Mouse (Mus musculus): ENCODE measurements around the gene Adprm.
"Not testable (repeated sequence)": the region's sequence is repeated elsewhere in the genome, so short reads cannot be mapped to it uniquely, and the experiment has no call there.

The Adprm gene

GRCm38 (mm10) chr11:67075036-67075435 is 22.6 kb upstream of the Adprm start:
- no peak for DNase-seq

DNA sequence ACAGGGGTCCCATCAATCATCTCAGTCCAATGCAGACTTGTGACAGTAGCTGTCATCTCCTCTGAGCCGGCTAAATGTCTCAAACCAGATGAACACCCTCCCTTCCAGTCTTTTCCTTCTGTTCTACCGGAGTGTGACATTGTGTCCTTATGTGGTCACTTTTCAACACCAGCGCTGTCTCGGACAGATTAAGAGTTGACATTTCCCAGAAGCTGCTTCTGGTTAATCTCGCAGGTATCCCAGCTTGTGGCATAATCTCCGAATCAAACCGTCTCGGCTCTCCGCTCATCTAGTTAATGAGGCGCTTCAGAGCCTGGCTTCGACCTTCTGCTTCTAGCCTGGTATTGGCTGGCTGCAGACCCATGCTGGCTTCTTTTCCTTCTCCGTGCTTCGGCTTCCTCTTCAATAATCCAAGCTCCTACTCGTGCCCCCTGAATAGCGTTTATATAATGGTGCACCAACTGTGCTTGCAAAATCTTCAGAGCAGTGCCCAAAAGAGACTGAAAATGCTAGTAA is 20.3 kb upstream of the Adprm start:
- DNase-seq = no peak

DNA sequence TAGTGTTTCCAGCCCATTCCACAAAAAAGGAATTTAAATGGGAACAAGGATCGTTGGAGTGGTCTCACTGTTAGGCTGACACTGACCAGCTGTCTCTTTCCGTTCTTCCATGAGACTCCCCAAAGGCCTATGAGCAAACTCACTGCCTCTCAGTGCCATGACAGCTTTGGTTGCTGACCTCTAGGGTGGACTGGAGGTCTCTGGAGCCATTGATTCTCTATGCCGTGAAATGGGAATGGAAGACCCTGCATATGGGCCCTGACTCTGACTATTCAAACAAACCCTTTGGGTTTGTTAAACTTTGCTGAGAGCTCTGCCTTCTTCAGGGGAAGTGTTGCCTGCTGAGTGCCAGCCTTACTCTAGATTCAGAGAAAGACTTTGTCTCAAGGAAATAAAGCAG is 15.3 kb upstream of the Adprm start:
- DNase-seq = no peak

DNA sequence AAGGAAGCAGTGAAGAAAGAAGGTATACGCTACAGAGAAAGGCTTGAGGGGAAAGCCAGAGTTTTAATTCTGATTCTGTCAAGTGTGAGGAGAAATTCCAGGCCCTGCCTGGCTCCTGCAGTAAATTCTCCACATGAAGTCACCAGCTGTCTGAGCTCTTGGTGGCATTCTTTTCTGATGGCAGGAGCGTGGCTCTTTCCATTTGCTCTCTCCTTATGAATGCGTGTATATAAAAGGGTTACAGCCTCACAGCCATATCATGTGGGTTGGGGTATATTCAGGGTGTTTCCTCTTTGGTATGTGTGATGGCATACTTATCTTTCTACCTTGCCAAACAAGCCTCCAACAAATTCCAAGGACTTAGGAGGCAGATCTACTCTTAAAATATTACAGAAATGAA is 10.3 kb upstream of the Adprm start:
- DNase-seq = no peak

DNA sequence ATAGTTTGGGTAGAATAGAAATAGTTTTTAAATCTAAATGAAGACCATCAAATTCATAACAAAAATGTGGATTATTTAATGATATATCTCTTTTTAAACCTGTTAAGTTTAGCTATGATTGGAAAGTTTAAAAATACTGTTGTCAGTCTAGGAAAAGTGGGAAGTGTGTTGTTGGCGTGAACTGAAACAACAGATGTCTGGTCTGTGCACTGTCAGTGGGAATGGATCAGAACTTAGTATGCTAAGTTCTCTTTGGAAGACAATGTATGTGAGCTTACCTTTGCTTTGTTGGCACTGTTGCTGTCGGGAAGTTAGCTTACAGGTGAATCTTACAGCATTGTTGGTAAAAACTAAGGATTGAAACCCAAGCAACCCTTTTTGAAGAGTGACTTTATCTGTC is 8.9 kb upstream of the Adprm start:
- DNase-seq = no peak

- DNase-seq = no peak
Measured at GRCm38 (mm10) chr11:67054754-67055365, 2.5 kb upstream of the Adprm start.

- peak; percentile 45 to 48 for DNase-seq
Measured at GRCm38 (mm10) chr11:67051676-67052320, 596 bp downstream of the Adprm start.

DNA sequence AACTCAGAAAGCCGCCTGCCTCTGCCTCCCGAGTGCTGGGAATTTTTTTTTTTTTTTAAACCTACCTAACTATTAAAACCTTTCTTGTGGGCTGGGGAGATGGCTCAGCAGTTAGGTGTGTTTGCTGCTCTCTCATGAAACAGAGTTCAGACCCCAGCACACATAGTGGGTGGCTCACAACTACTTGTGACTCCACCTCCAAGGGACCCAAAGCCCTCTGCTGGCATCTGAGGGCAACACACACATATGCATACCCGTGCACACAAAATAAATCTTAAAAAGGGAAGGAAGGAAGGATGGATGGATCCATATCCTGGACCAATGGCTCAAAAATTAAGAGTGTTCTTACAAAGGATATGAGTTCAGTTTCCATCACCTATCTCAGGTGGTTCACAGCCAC is 3.1 kb downstream of the Adprm start:
- DNase-seq = no peak

GRCm38 (mm10) chr11:67048496-67048895 is 3.9 kb downstream of the Adprm start:
- no peak for DNase-seq

DNA sequence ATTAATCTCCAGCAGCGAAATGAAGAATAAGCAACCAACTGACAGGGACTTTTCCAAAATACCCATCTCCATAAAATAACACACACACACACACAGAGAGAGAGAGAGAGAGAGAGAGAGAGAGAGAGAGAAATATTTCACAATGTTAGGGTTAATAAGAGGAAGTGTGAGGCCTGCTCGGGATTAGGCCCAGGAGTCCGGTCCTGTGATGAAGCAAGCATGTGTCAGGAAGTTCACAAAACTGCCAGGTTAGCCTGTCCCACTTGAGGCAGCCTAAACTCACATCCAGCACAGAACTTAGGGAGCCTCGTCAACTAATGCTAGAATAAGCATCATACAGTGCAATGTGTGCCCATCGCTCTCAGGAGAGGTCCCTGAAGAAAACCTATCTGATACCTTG is 5.2 kb downstream of the Adprm start:
- DNase-seq = no peak

GRCm38 (mm10) chr11:67044959-67045358 is 7.4 kb downstream of the Adprm start:
- DNase-seq = peak in 1 of 2 experiments; percentile 12

- peak in 1 of 2 experiments; percentile 15 for DNase-seq
Measured at GRCm38 (mm10) chr11:67043007-67043406, 9.4 kb downstream of the Adprm start.

GRCm38 (mm10) chr11:67040483-67040882 is 11.9 kb downstream of the Adprm start:
- DNase-seq = no peak

GRCm38 (mm10) chr11:67039799-67040198 is 12.6 kb downstream of the Adprm start:
- DNase-seq = peak in 1 of 2 experiments; percentile 33

GRCm38 (mm10) chr11:67036892-67037291 is 15.5 kb downstream of the Adprm start:
- DNase-seq = no peak

DNA sequence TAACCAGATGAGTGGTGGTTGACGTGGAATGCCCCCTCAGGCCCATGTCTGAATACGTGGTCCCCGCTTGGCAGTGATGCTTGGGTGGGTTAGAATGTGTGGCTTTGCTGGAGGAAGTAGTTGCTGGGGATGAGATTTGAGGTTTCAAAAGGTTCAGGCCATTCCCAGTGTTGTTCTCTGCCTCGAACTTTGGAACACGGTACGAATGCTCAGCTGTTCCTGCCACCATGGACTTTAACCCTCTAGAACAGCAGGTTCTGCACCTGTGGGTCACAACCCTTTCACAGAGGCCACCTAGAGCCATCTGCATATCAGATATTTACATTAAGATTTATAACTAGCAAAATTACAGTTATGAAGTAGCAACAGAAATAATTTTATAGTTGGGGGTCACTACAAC is 16.2 kb downstream of the Adprm start:
- peak; percentile 62 to 63 for DNase-seq

DNA sequence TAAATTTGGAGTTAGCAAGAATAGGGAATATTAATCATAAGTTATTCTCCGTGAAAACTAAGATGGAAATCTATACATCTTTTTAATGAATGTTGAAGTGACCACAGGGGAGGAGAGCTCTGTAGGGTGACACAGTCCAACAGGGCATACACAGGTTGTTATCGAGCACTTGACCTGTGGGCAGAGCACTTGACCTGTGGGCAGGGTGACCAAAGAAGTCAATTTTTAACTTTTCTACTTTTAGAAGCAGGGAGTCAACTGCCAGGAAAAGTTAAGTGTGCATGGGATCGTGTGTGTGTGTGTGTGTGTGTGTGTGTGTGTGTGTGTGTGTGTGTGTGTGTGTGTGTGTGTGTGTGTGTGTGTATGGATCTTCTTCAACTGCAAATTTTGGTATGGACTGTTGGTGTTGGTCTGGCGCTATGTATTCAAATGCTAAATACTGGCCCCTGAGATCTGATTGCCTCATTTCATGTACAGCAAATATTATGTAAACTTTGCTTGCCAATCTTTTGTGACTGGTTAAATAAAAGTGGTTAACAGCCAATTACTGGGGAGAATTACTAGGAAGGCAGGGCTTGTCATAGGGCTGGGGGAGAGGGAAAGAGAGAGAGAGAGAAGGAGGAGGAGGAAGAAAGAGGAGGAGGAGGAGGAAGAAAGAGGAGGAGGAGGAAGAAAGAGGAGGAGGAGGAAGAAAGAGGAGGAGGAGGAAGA is 17.5 kb downstream of the Adprm start:
- peak; percentile 52 to 68 for DNase-seq

GRCm38 (mm10) chr11:67031603-67031915 is 20.8 kb downstream of the Adprm start:
- DNase-seq = no peak

DNA sequence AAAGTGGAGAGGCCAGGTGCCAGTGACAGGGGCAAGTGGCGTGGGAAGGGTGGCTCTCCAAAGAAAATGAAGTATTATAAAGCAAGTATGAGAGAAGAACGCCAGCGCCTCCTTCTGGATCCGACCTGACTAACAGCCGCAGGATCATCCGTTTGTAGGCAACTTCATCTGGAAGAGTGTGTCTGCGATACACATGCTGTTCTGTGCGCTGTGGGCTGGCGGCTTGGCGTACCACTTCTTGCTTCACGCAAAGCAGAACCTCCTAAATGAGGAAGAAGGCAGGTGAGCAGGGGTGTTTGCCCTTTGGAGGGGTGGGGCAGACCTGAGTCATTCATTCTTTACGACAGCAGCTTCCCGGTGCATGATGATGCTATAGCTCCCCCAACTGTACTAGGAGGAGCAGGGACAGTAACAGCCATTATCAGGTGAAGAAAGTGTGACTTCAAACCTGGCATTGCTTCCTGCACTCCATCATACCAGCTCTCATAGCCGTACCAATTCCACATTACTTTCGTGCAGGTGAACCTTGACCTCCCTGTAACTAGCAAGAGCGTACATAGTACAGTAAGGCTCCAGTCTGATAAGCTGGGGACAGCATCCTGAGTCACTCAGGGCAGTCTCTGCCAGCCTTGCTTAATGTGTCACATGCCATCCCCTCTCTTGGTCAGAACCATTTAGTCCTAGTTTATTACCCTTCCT is 21.3 kb downstream of the Adprm start:
- DNase-seq = peak in 1 of 2 experiments; percentile 19

DNA sequence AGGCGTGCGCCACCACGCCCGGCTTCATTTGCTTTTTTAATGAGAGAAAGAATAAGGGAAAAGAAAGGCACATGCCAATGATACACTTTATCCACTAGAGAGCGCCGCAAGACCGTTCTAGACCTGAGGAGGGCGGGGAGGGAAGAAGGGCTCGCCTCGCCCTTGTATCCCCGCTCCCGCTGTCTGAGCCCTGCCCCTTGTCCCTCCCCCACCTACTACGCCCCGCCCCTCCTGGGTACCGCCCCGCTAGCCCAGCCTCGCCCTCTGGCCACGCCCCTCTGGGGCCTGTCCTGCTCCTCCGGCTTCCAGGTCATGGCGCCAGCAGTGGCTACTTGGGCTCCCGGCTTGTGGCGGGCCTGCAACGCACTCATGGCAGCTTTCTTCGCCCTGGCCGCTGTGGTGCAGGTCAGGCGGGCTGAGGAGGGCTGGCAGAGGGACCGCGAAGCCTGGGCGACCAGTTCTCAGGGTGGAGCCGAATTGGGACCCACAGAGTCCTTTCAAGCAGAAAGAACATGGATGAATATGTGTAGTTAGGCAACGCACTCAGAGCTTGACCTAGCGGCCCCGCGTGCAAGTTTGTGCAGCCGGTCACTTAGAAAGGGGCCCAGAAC is 27.4 kb downstream of the Adprm start, which contains the start of gene Tmem220:
Gene Tmem220, plus strand, starts transcription at position 288 of the 611 bp plus-strand sequence.
- peak; percentile 95 to 97 for DNase-seq

GRCm38 (mm10) chr11:67023802-67024340 is 28.5 kb downstream of the Adprm start:
- DNase-seq = no peak

DNA sequence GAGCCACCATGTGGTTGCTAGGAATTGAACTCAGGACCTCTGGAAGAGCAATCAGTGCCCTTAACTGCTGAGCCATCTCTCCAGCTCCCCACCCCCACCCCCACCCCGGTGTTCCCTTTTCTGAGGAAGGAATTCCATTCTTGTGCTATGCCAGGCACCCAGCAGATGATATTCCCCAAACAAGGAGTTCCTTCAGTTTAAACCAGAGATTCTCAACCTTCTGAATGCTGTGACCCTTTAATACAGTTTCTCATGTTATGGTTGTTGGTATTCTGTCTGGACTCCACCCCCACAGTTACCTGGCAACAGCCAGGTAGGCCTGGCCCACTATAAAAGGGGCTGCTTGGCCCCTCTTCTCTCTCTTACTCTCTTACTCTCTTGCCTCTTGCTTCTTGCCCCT is 29.2 kb downstream of the Adprm start:
- DNase-seq = not testable (repeated sequence)
